Mouse (Mus musculus) left cerebral cortex, adult 2 months (tissue): Measurements from ENCODE around the gene Ptdss2. TPM values are rescaled to one million over a fixed set of nuclear protein-coding genes. Genes with fewer than 3 reads are reported as not detected.

Experiments
- DNase-seq, 2 experiments: peaks; one replicate each; pipeline ENCODE4 v3.0.0; 2021 to 2022; ENCODE audit warnings: low spot score in 2 of 2, mixed read lengths in 1 of 2; ENCODE audit errors: extremely low spot score in 1 of 2
- H3K27ac ChIP-seq: fragments of 200-600 bp; 2 replicates; pipeline ENCODE4 v1.8.1; 2022
- H3K4me3 ChIP-seq: fragments of 200-600 bp; 2 replicates; pipeline ENCODE4 v1.8.1; 2022
- CTCF ChIP-seq: fragments of 200-600 bp; IDR thresholded peaks from 2 replicates; pipeline ENCODE4 v1.8.1; 2022; ENCODE audit warnings: antibody characterized with exemption, mild to moderate bottlenecking, moderate library complexity
- intact Hi-C: fragments of 180-260 bp; cut with DNase I; formaldehyde crosslinking; loops from one replicate; pipeline ENCODE4 v1.15.1; 2025
- total RNA-seq, 2 experiments: library from RNA; stranded (reverse); gene quantifications; 2 replicates each; pipeline ENCODE4 v1.2.3; 2021

Gene Ptdss2
- total RNA-seq, 2 experiments from 2014 or later: 46.9 to 51.6 TPM

DNA sequence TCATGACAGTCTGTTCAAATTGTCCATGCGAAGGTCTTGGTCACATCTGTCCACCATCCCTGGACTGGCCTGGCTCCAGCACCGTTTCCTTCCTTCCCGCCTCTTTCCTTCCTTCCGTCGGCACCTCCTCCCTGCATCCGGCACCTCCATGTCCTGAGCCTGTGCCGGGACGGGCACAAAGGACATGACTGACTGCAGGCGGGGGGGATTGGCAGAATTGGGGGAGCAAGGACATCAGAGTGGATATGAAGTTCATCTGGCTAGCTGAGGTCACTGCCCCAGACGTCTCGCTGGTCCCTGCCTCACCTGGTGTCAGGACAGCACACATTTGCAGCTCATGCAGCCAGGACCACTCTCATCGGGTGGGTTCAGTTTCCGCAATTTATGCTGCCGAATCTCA lies 68.9 kb downstream of the Ptdss2 start:
- Histone ChIP-seq H3K27ac (no peak overlapping the region), H3K4me3 (no peak overlapping the region)
- intact Hi-C loops: no loop called here
- no peak for DNase-seq
- no peak for TF ChIP-seq CTCF

GRCm38 (mm10) chr7:141191796-141192685 lies 69.9 kb downstream of the Ptdss2 start:
- no peak overlapping the region; the same call in 1 of the 2 replicates for H3K4me3 ChIP-seq
- no peak overlapping the region for H3K27ac ChIP-seq
- no peak for TF ChIP-seq CTCF
- intact Hi-C loops: no loop called here
- no peak for DNase-seq

GRCm38 (mm10) chr7:141192776-141193347 lies 70.7 kb downstream of the Ptdss2 start:
- TF ChIP-seq CTCF: no peak
- peak overlapping the region; percentile 87 for H3K4me3 ChIP-seq
- peak overlapping the region; percentile 89 for H3K27ac ChIP-seq
- DNase-seq: no peak
- intact Hi-C loops: no loop called here

DNA sequence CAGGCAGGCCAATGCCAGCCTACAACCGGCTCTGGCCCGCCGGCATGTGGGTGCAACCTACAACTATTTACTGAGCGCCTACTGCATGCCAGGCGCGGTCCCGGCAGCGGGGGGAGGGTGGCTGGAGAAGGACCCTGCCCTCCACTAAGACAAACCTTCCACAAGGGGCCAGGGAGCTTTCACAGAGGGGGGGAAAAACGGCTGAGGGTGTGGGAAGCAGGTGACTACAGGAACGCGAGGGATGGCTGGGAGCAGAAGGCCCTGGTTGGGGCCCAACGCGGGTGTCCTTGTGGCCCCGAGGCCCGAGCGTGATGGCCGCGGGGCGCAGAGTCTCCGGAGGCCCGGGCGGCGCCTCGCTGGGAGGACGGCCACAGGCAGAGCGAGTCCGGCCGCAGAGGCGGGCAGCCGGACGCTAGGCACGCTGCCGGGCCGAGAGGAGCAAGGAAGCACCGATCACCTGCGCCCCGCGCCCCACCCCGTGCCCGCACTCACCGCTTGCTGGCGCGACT lies 71.2 kb downstream of the Ptdss2 start:
- Histone ChIP-seq H3K4me3 (peak overlapping the region; percentile 87), H3K27ac (peak overlapping the region; percentile 89)
- DNase-seq: no peak
- intact Hi-C loops: no loop called here
- TF ChIP-seq CTCF: no peak

- intact Hi-C loops: loop anchor here (2.0 kb wide), 1 partner anchor 27 kb away; no protein-coding TSS in a partner anchor
- no peak for TF ChIP-seq CTCF
Measured at GRCm38 (mm10) chr7:141193948-141194347, 71.8 kb downstream of the Ptdss2 start, which contains the start of the genes Hras and Lrrc56. Hras (minus strand) TSS chr7:141194005. Lrrc56 (plus strand) TSS chr7:141194157.

GRCm38 (mm10) chr7:141194409-141194808 lies 72.2 kb downstream of the Ptdss2 start:
- no peak for DNase-seq
- peak overlapping the region; percentile 82 for H3K4me3 ChIP-seq
- peak overlapping the region; percentile 80 for H3K27ac ChIP-seq
- TF ChIP-seq CTCF: no peak
- intact Hi-C loops: loop anchor here (2.0 kb wide), 1 partner anchor 26 kb away; no protein-coding TSS in a partner anchor

More at GRCm38 (mm10) chr7:141193948-141194347, 71.8 kb downstream of the Ptdss2 start, which contains the start of the genes Hras and Lrrc56:
- H3K27ac ChIP-seq: peak within 1 kb of the TSS; percentile 89
- peak; percentile 98 to 99 for DNase-seq
- H3K4me3 ChIP-seq: peak within 1 kb of the TSS; percentile 87

DNA sequence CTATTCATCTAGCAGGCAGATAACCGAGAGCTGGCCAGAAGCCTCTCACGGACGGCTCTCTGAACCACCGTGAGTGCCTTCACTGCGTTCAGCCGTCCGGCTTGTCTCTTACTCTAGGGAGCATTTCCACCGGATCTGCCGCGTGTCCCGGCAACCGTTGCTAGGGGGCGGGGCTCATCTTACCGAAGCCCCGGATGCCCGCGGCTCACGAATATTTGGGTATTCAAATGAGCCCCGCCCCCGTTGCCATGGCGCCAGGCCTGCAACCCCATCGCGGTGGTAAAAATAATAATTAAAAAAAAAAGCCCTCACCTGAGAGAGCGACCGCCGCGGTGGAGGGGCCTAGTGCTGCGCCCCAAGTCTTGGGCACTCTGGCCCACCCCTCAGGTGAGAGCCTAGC lies 72.6 kb downstream of the Ptdss2 start:
- no peak for TF ChIP-seq CTCF
- DNase-seq: peak; percentile 80 to 85
- peak overlapping the region; percentile 80 for H3K27ac ChIP-seq
- intact Hi-C loops: loop anchor here (2.0 kb wide), 1 partner anchor 26 kb away; no protein-coding TSS in a partner anchor
- H3K4me3 ChIP-seq: peak overlapping the region; percentile 82

DNA sequence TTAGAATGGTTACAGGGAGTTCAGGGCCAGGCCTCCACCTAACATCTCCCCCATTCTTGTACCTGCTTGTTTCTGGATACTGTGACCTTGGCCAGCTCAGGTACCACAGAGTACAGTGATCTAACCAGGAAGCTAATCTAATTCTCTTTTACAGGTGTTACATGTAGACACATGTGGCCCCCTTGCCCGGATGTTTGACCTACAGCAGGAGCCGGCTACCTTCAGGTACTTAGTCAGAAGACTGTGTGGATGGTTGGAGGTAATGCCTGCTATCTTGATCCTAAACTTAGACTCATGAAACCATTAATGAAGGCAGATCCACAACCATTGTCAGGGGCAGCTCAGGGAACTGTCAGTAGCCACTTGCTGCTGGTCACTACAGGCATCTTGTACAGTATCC lies 73.6 kb downstream of the Ptdss2 start:
- no peak overlapping the region for H3K4me3 ChIP-seq
- intact Hi-C loops: loop anchor here (2.0 kb wide), 1 partner anchor 25 kb away; no protein-coding TSS in a partner anchor
- no peak overlapping the region for H3K27ac ChIP-seq
- no peak for DNase-seq
- TF ChIP-seq CTCF: no peak

- TF ChIP-seq CTCF: no peak
- intact Hi-C loops: no loop called here
- DNase-seq: no peak
- Histone ChIP-seq H3K27ac (no peak overlapping the region), H3K4me3 (no peak overlapping the region)
Measured at GRCm38 (mm10) chr7:141196619-141197282, 74.6 kb downstream of the Ptdss2 start.

GRCm38 (mm10) chr7:141198121-141198520 lies 75.9 kb downstream of the Ptdss2 start:
- no peak for DNase-seq
- intact Hi-C loops: no loop called here
- Histone ChIP-seq H3K27ac (no peak overlapping the region), H3K4me3 (no peak overlapping the region)
- TF ChIP-seq CTCF: no peak

DNA sequence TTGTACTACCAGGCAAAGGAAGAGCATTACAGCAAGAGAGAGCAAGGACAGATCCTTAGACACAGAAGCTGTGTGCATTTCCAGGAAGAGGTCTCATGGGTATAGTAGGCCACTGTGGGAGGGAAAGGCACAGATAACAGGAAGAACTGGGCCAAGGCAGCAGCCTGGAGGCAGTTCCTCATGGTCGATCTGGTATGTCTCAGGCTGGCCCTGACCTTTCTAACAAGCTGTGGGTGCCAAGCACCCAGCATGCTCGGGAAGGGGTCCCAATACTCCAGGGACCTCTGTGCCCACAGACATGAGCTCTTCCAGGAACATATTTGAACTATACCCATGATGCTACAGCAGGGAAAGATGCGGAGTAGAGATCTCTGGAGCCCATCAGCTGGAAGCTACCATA lies 82.4 kb downstream of the Ptdss2 start:
- intact Hi-C loops: no loop called here
- H3K27ac ChIP-seq: no peak overlapping the region
- DNase-seq: no peak
- no peak overlapping the region for H3K4me3 ChIP-seq
- no peak for TF ChIP-seq CTCF
